Mouse (Mus musculus): ENCODE measurements around the gene Acsm4. TPM values are rescaled to one million over a fixed set of nuclear protein-coding genes. Genes with fewer than 3 reads are reported as not detected.
"Not testable (repeated sequence)": the region's sequence is repeated elsewhere in the genome, so short reads cannot be mapped to it uniquely, and the experiment has no call there.

Acsm4 gene
- polyA plus RNA-seq, 2 experiments = not detected

DNA sequence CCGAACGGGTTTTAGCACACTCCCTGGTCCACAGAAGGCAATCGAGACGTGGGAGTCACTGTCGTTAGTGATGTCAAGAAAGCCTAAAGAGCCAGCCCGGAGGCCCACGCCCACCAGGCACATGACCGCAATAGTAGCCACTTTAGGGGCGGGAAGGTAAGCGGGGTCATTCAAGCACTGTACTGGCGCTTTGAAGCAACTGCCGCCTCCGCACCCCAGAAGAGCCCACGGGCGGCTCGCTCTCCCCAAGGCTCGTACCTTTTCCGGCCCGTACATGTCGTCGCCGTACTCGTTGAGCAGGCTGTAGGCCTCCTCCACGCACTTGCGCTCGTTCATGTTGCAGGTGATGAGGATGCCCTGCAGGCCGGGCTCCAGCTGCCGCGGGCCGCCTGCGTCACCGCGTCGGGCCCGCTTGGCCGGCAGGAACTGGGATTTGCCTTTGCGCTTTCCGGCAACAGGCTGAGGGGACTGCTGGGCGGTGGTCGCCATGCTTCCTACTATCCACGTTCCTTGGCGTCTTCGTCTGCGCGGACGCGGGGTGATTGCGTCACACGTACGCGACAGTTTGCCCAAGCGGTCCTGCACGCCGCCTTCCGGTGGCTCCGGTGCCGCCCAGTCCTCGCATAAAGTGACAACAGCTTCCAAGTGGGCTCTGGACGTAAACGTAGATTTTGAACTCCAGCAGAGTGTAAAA, 30.6 kb downstream of the Acsm4 start, which contains the start of gene Thumpd1:
Thumpd1 (minus strand) TSS at position 546 of the 694 bp plus-strand sequence.
- no peaks in the 10 kb centered on the region for H3K27me3 ChIP-seq (ENCODE audit: control insufficient read depth, insufficient read depth, low read length)
- H3K4me2 ChIP-seq (replicated peaks; ENCODE audit: low read depth, low read length, severe bottlenecking) = peak within 1 kb of the TSS; percentile 70
- peaks cover 31% of the 10 kb centered on the region for H3K36me3 ChIP-seq (ENCODE audit: control insufficient read depth, insufficient read depth, low read length)
- H3K9me3 ChIP-seq (ENCODE audit: control insufficient read depth, low read length) = no peaks in the 10 kb centered on the region
- TF ChIP-seq POLR2A (IDR thresholded peaks at IDR 0.05; ENCODE audit: borderline replicate concordance, extremely low read depth, insufficient read depth, insufficient read length) = 0 out of 2 replicates have a peak, but pooled peaks have one; percentile 34
- peak within 1 kb of the TSS; percentile 65 for H3K27ac ChIP-seq (replicated peaks; ENCODE audit: low read depth, low read length)
- 2% methylated on average over 56 of the region's 60 CpGs for WGBS
- H3K9ac ChIP-seq (ENCODE audit: low read depth, low read length, severe bottlenecking) = peak within 1 kb of the TSS; percentile 86
- DNase-seq (ENCODE audit: low spot score) = peak; percentile 92
- peak; percentile 93 for ATAC-seq (ENCODE audit: low FRiP score, low read depth)
- peaks cover 5% of the 10 kb centered on the region for H3K4me1 ChIP-seq (ENCODE audit: control insufficient read depth, insufficient read depth, low read length)
- peak within 1 kb of the TSS; percentile 85 for H3K4me3 ChIP-seq (replicated peaks; ENCODE audit: low read length)

DNA sequence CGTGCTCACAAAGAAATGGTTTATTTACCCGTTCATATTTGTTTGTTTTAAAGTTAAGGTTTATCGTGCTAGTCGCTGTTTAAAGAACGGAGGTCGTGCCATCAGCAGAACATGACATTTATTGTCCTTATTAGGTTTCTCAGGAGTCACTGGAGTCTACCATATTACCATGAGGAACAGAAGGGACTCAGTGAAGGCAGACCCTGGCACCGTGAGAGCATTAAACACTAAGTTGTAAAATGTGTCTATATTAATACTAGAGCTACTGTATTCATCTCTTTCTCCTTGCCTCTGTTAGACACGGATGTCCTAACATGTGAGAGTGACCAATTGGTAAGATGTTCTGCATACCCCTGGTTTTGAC, 31.1 kb downstream of the Acsm4 start:
- WGBS = 13% methylated on average over 8 of the region's 8 CpGs
- Histone ChIP-seq H3K36me3 (ENCODE audit: control insufficient read depth, insufficient read depth, low read length) (peaks cover 26% of the 10 kb centered on the region), H3K4me3 (replicated peaks; ENCODE audit: low read length) (peak overlapping the region; percentile 85), H3K4me1 (ENCODE audit: control insufficient read depth, insufficient read depth, low read length) (peaks cover 5% of the 10 kb centered on the region), H3K27me3 (ENCODE audit: control insufficient read depth, insufficient read depth, low read length) (no peaks in the 10 kb centered on the region), H3K4me2 (replicated peaks; ENCODE audit: low read depth, low read length, severe bottlenecking) (peak overlapping the region; percentile 70), H3K9me3 (ENCODE audit: control insufficient read depth, low read length) (no peaks in the 10 kb centered on the region), H3K9ac (ENCODE audit: low read depth, low read length, severe bottlenecking) (peak overlapping the region; percentile 86), H3K27ac (replicated peaks; ENCODE audit: low read depth, low read length) (no peak overlapping the region; the same call in 1 of the 2 replicates)
- ATAC-seq (ENCODE audit: low FRiP score, low read depth) = peak; percentile 21; the same call in 1 of the 2 replicates
- no peak for DNase-seq (ENCODE audit: low spot score)
- no peak for TF ChIP-seq POLR2A (IDR thresholded peaks at IDR 0.05; ENCODE audit: borderline replicate concordance, extremely low read depth, insufficient read depth, insufficient read length)

DNA sequence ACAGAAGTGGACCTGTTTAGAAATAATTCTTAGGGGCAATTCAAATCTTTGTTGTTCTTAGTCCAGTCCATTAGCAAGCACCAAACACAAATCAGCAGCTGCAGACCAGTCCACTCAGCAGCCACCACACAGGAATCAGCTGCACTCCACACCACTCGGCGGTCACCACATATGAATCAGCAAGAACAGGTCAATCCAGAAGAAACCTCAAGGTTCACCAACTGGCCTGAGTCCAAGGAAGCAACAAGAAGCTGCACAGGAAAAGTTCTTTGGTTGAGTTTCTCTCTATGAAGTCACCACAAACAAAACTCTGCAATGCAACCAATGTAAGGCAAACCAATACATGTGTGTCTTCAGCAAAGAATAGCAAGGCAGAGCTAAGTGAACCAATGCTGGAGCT, 37.8 kb downstream of the Acsm4 start:
- Histone ChIP-seq H3K27ac (replicated peaks; ENCODE audit: low read depth, low read length) (no peak overlapping the region), H3K36me3 (ENCODE audit: control insufficient read depth, insufficient read depth, low read length) (no peaks in the 10 kb centered on the region), H3K27me3 (ENCODE audit: control insufficient read depth, insufficient read depth, low read length) (no peaks in the 10 kb centered on the region), H3K9me3 (ENCODE audit: control insufficient read depth, low read length) (no peaks in the 10 kb centered on the region), H3K4me2 (replicated peaks; ENCODE audit: low read depth, low read length, severe bottlenecking) (no peak overlapping the region), H3K4me1 (ENCODE audit: control insufficient read depth, insufficient read depth, low read length) (no peaks in the 10 kb centered on the region), H3K4me3 (replicated peaks; ENCODE audit: low read length) (no peak overlapping the region), H3K9ac (ENCODE audit: low read depth, low read length, severe bottlenecking) (no peak overlapping the region)
- DNase-seq (ENCODE audit: low spot score) (no peak), ATAC-seq (ENCODE audit: low FRiP score, low read depth) (no peak)
- WGBS = 86% methylated on average over 2 of the region's 2 CpGs
- no peak for TF ChIP-seq POLR2A (IDR thresholded peaks at IDR 0.05; ENCODE audit: borderline replicate concordance, extremely low read depth, insufficient read depth, insufficient read length)

DNA sequence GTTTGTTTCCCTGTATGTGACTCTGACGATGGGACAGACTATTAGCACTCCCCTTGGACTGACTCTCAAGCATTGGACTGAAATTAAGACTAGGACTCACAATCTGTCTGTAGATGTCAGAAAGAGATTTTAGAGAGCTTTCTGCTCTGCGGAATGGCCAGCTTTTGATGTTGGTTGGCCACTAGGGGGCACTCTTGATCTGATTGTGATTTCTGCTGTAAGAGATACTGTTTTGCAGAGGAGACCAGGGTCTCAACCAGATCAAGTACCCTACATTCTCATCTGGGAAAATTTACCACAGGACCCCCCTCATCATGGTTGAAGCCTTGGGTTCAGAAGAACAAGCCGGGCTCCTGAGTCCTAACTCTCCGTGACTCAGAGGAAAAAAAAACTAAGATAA, 41.4 kb downstream of the Acsm4 start:
- H3K27me3 ChIP-seq (ENCODE audit: control insufficient read depth, insufficient read depth, low read length); DNase-seq (ENCODE audit: low spot score); H3K4me3 ChIP-seq (replicated peaks; ENCODE audit: low read length); H3K36me3 ChIP-seq (ENCODE audit: control insufficient read depth, insufficient read depth, low read length); H3K9me3 ChIP-seq (ENCODE audit: control insufficient read depth, low read length); H3K4me1 ChIP-seq (ENCODE audit: control insufficient read depth, insufficient read depth, low read length); H3K9ac ChIP-seq (ENCODE audit: low read depth, low read length, severe bottlenecking); ATAC-seq (ENCODE audit: low FRiP score, low read depth); H3K4me2 ChIP-seq (replicated peaks; ENCODE audit: low read depth, low read length, severe bottlenecking); H3K27ac ChIP-seq (replicated peaks; ENCODE audit: low read depth, low read length): not testable (repeated sequence)
- 75% methylated on average over 4 of the region's 4 CpGs for WGBS

DNA sequence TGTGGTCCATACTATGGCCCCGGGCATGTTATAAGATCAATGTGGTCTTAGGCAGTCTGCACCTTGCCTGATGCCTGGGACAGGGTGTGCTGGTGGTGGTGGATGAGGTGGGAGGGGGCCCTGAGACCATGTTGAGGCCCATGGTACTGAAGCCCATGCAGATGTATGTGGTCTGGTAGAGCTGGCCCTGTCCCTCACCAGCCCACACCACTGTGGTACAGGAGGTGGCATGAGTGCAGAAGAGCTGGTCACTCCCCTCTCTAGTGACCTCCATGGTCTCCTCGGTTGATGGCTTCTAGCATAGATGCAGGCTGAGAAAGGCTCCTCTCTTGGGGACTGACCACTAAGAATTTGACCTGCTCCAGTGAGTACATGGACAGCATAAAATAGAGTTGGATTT, 49.1 kb downstream of the Acsm4 start:
- H3K27me3 ChIP-seq (ENCODE audit: control insufficient read depth, insufficient read depth, low read length) = no peaks in the 10 kb centered on the region
- no peak overlapping the region for H3K9ac ChIP-seq (ENCODE audit: low read depth, low read length, severe bottlenecking)
- H3K4me2 ChIP-seq (replicated peaks; ENCODE audit: low read depth, low read length, severe bottlenecking) = no peak overlapping the region
- no peaks in the 10 kb centered on the region for H3K36me3 ChIP-seq (ENCODE audit: control insufficient read depth, insufficient read depth, low read length)
- H3K4me1 ChIP-seq (ENCODE audit: control insufficient read depth, insufficient read depth, low read length) = no peaks in the 10 kb centered on the region
- no peak overlapping the region for H3K27ac ChIP-seq (replicated peaks; ENCODE audit: low read depth, low read length)
- ATAC-seq (ENCODE audit: low FRiP score, low read depth) (no peak), DNase-seq (ENCODE audit: low spot score) (no peak)
- no peak overlapping the region for H3K4me3 ChIP-seq (replicated peaks; ENCODE audit: low read length)
- 93% methylated on average over 2 of the region's 2 CpGs for WGBS
- no peaks in the 10 kb centered on the region for H3K9me3 ChIP-seq (ENCODE audit: control insufficient read depth, low read length)
- no peak for TF ChIP-seq POLR2A (IDR thresholded peaks at IDR 0.05; ENCODE audit: borderline replicate concordance, extremely low read depth, insufficient read depth, insufficient read length)

DNA sequence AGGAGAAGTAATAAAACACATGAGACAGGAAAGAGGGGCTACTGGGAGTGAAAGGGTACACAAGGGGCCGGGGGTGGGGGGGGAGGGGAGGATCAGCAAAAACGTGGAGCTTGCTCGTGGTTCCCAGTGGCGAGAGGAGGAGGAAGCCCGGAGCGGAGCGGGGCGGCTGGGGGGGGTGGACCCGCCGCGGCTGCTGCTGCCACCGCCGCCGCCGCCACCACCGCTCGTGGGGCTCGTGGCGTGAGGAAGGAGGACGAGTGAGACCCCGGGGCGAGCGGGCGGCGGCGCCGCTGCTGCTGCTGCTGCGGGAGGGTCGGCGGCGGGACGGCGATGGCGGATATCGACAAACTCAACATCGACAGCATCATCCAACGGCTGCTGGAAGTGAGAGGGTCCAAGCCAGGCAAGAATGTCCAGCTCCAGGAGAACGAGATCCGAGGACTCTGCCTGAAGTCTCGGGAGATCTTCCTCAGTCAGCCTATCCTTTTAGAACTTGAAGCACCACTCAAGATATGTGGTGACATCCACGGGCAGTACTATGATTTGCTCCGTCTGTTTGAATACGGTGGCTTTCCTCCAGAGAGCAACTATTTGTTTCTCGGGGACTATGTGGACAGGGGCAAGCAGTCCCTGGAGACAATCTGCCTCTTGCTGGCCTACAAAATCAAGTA, 50.1 kb downstream of the Acsm4 start:
- H3K4me2 ChIP-seq (replicated peaks; ENCODE audit: low read depth, low read length, severe bottlenecking) = peak overlapping the region; percentile 43

More for the DNA sequence above, 50.1 kb downstream of the Acsm4 start:
- under 1% methylated on average over 15 of the region's 44 CpGs for WGBS
- not testable (repeated sequence) for H3K27me3 ChIP-seq (ENCODE audit: control insufficient read depth, insufficient read depth, low read length); DNase-seq (ENCODE audit: low spot score); H3K9me3 ChIP-seq (ENCODE audit: control insufficient read depth, low read length); H3K27ac ChIP-seq (replicated peaks; ENCODE audit: low read depth, low read length); H3K36me3 ChIP-seq (ENCODE audit: control insufficient read depth, insufficient read depth, low read length); H3K4me1 ChIP-seq (ENCODE audit: control insufficient read depth, insufficient read depth, low read length)
- Histone ChIP-seq H3K4me3 (replicated peaks; ENCODE audit: low read length) (peak overlapping the region; percentile 32), H3K9ac (ENCODE audit: low read depth, low read length, severe bottlenecking) (peak overlapping the region; percentile 45)
- ATAC-seq (ENCODE audit: low FRiP score, low read depth) = peak; percentile 68; the same call in 1 of the 2 replicates
